Mouse (Mus musculus): ENCODE measurements around the gene Zfand6. TPM values are rescaled to one million over a fixed set of nuclear protein-coding genes. Genes with fewer than 3 reads are reported as not detected.

Zfand6 gene
- total RNA-seq, 2 experiments from 2014 or later: 61.2 to 64.7 TPM

GRCm38 (mm10) chr7:84652740-84653139 lies 37.0 kb downstream of the Zfand6 start:
- intact Hi-C loops (cut with DNase I): no loop called here
- no peak for DNase-seq (ENCODE audit: low spot score in 2 of 2)

- DNase-seq (ENCODE audit: low spot score in 2 of 2): no peak
- intact Hi-C loops (cut with DNase I): no loop called here
Observed at GRCm38 (mm10) chr7:84651987-84652321, 37.8 kb downstream of the Zfand6 start.

GRCm38 (mm10) chr7:84651303-84651986 lies 38.3 kb downstream of the Zfand6 start:
- intact Hi-C loops (cut with DNase I): no loop called here
- no peak for DNase-seq (ENCODE audit: low spot score in 2 of 2)

GRCm38 (mm10) chr7:84649016-84649415 lies 40.7 kb downstream of the Zfand6 start:
- DNase-seq (ENCODE audit: low spot score in 2 of 2): no peak
- intact Hi-C loops (cut with DNase I): no loop called here

GRCm38 (mm10) chr7:84646256-84646655 lies 43.5 kb downstream of the Zfand6 start:
- intact Hi-C loops (cut with DNase I): no loop called here
- no peak for DNase-seq (ENCODE audit: low spot score in 2 of 2)

- DNase-seq (ENCODE audit: low spot score in 2 of 2): no peak
- intact Hi-C loops (cut with DNase I): no loop called here
Observed at GRCm38 (mm10) chr7:84643270-84643998, 46.3 kb downstream of the Zfand6 start.

- intact Hi-C loops (cut with DNase I): no loop called here
- no peak for DNase-seq (ENCODE audit: low spot score in 2 of 2)
Observed at GRCm38 (mm10) chr7:84642159-84642928, 47.4 kb downstream of the Zfand6 start.

GRCm38 (mm10) chr7:84636939-84637338 lies 52.8 kb downstream of the Zfand6 start:
- intact Hi-C loops (cut with DNase I): no loop called here
- no peak for DNase-seq (ENCODE audit: low spot score in 2 of 2)

- DNase-seq (ENCODE audit: low spot score in 2 of 2): no peak
- intact Hi-C loops (cut with DNase I): no loop called here
Observed at GRCm38 (mm10) chr7:84631878-84632277, 57.9 kb downstream of the Zfand6 start.

GRCm38 (mm10) chr7:84623718-84624117 lies 66.0 kb downstream of the Zfand6 start:
- intact Hi-C loops (cut with DNase I): no loop called here
- peak in 1 of 2 experiments; percentile 57 for DNase-seq (ENCODE audit: low spot score in 2 of 2)

- intact Hi-C loops (cut with DNase I): no loop called here
- no peak for DNase-seq (ENCODE audit: low spot score in 2 of 2)
Observed at GRCm38 (mm10) chr7:84620956-84621355, 68.8 kb downstream of the Zfand6 start.

GRCm38 (mm10) chr7:84618951-84619350 lies 70.8 kb downstream of the Zfand6 start:
- intact Hi-C loops (cut with DNase I): no loop called here
- DNase-seq (ENCODE audit: low spot score in 2 of 2): no peak

GRCm38 (mm10) chr7:84612445-84612844 lies 77.3 kb downstream of the Zfand6 start:
- DNase-seq (ENCODE audit: low spot score in 2 of 2): no peak
- intact Hi-C loops (cut with DNase I): no loop called here

GRCm38 (mm10) chr7:84611609-84612008 lies 78.2 kb downstream of the Zfand6 start:
- DNase-seq (ENCODE audit: low spot score in 2 of 2): no peak
- intact Hi-C loops (cut with DNase I): no loop called here

GRCm38 (mm10) chr7:84606293-84606749 lies 83.4 kb downstream of the Zfand6 start, which contains the start of gene Fah:
Gene Fah, minus strand, starts transcription at chr7:84606722.
- DNase-seq (ENCODE audit: low spot score in 2 of 2): peak in 1 of 2 experiments; percentile 38
- intact Hi-C loops (cut with DNase I): loop anchor here (5.0 kb wide), 1 partner anchor 141 kb away; no protein-coding TSS in a partner anchor

GRCm38 (mm10) chr7:84605704-84606292 lies 84.0 kb downstream of the Zfand6 start:
- intact Hi-C loops (cut with DNase I): loop anchor here (2.0 to 5.0 kb wide), 2 partner anchors 85 to 142 kb away; no protein-coding TSS in a partner anchor
- DNase-seq (ENCODE audit: low spot score in 2 of 2): peak; percentile 69 to 84

GRCm38 (mm10) chr7:84605033-84605687 lies 84.6 kb downstream of the Zfand6 start:
- DNase-seq (ENCODE audit: low spot score in 2 of 2): no peak
- intact Hi-C loops (cut with DNase I): loop anchor here (2.0 to 5.0 kb wide), 2 partner anchors 86 to 142 kb away; no protein-coding TSS in a partner anchor

- intact Hi-C loops (cut with DNase I): loop anchor here (2.0 kb wide), 1 partner anchor 86 kb away; no protein-coding TSS in a partner anchor
- DNase-seq (ENCODE audit: low spot score in 2 of 2): no peak
Observed at GRCm38 (mm10) chr7:84604501-84604900, 85.3 kb downstream of the Zfand6 start.

GRCm38 (mm10) chr7:84601331-84601730 lies 88.4 kb downstream of the Zfand6 start:
- intact Hi-C loops (cut with DNase I): no loop called here
- DNase-seq (ENCODE audit: low spot score in 2 of 2): no peak
